Mouse (Mus musculus) bone marrow, adult 2 months (tissue): ENCODE results near the gene Abt1. TPM values are rescaled to one million over a fixed set of nuclear protein-coding genes. Genes with fewer than 3 reads are reported as not detected.

Experiments used
- H3K27ac ChIP-seq: fragments of 200-500 bp; 2 replicates; pipeline ENCODE4 v1.5.1; 2012; ENCODE audit warnings: low read depth, mild to moderate bottlenecking, control low read depth, inconsistent platforms, low read length; ENCODE audit not compliant: control insufficient read depth, poor library complexity, insufficient read depth
- H3K4me1 ChIP-seq: fragments of 200-500 bp; 2 replicates; pipeline ENCODE4 v1.6.1; 2011; ENCODE audit warnings: low read length; ENCODE audit not compliant: control insufficient read depth, insufficient read depth
- H3K4me3 ChIP-seq: fragments of 200-500 bp; replicated peaks from 2 replicates; pipeline ENCODE3; 2011; ENCODE audit warnings: mild to moderate bottlenecking, low read depth, low read length, control low read depth; ENCODE audit not compliant: control insufficient read depth
- CTCF ChIP-seq: fragments of 200-500 bp; IDR thresholded peaks from 2 replicates; pipeline ENCODE4 v1.5.1; 2011; ENCODE audit warnings: low read length, control low read depth; ENCODE audit not compliant: control insufficient read depth, insufficient read depth
- POLR2A ChIP-seq: fragments of 200-500 bp; IDR thresholded peaks from 2 replicates; pipeline ENCODE4 v1.6.1; 2011; ENCODE audit warnings: low read depth, mild to moderate bottlenecking, control low read depth, low read length, borderline replicate concordance; ENCODE audit not compliant: control insufficient read depth
- WGBS: fragments of 180-500 bp; shearing (Covaris S2); methylation state at CpG from one replicate; pipeline ENCODE4 v1.1.7; 2018; 5-methylcytosine and 5-hydroxymethylcytosine counted together
- polyA plus RNA-seq: library from polyadenylated mRNA; stranded (reverse); fragments of >200 nt; gene quantifications from 2 replicates; pipeline ENCODE4 v1.2.4, GENCODE M21; 2011; ENCODE audit warnings: low replicate concordance; ENCODE audit not compliant: missing spikeins, insufficient read depth, insufficient read length

Abt1 gene
- 8.5 and 10.4 TPM in 2 replicates for polyA plus RNA-seq

DNA sequence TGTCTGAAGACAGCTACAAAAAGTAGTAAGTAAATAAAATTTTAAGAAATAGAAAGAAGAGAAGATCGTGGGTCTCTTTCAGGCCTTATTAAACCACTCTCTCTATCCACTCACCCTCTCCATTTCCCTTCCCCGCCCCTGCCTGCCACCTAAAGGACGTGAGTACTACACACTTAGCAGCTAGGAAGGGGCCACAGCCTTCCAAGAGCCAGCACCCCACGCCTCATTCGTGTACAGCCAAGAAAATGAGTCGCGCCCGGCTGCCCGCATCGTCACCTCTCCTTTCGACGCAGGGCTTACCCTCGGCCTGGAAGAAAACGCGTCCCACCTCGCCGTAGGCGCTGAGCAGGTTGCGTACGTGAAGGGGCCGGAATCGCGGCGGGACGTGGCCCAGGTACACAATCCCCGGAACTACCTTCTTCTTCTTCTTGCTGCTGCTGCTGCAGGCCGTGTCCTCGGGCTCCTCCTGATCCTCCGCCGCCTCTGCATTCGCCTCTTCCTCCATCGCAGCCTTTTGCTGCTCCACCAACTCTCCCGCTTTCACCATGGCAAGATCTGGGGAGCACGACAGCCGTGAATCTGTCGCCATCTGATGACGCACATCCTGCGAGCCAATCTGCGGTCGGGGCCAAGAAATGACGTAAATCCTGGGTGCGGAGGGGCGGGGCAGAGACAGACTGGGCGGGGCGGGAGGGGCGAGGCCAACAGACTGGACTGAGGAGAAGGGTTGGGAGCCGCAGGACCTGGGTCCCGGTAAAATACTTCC lies at the start of gene Abt1:
Gene Abt1, minus strand, starts transcription at position 581 of the 766 bp plus-strand sequence.
- WGBS, result 1% methylated on average over 48 of the region's 48 CpGs

DNA sequence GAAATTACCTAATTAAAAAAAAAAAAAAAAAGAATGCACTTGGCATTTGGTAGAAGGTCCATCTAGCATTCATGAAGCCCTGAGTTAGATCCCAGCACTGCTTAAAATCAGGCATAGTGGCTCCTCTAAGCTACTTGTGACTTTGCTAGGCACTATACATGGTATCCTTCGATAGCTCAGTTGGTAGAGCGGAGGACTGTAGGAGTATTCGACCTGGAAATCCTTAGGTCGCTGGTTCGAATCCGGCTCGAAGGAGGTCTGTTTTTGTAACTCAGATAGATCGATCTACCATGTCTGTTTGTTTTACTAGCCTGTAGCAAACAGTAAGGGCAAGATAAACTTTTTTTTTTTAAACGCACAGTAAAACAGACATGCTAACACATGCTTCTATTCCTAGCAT lies 43.2 kb upstream of the Abt1 start:
- no peak for TF ChIP-seq POLR2A
- no peak for TF ChIP-seq CTCF
- H3K27ac ChIP-seq, result no peak overlapping the region
- no peak overlapping the region for H3K4me3 ChIP-seq
- no peaks in the 10 kb centered on the region; the same call in 1 of the 2 replicates for H3K4me1 ChIP-seq
- 15% methylated on average over 9 of the region's 9 CpGs for WGBS

More for the DNA sequence above, at the start of gene Abt1:
- Histone ChIP-seq H3K4me3 (peak within 1 kb of the TSS; percentile 97), H3K4me1 (no peaks in the 10 kb centered on the region), H3K27ac (peak within 1 kb of the TSS; percentile 74)
- TF ChIP-seq POLR2A, result no peak; the same call in 1 of the 2 replicates
- peak; percentile 11; the same call in 1 of the 2 replicates for TF ChIP-seq CTCF

DNA sequence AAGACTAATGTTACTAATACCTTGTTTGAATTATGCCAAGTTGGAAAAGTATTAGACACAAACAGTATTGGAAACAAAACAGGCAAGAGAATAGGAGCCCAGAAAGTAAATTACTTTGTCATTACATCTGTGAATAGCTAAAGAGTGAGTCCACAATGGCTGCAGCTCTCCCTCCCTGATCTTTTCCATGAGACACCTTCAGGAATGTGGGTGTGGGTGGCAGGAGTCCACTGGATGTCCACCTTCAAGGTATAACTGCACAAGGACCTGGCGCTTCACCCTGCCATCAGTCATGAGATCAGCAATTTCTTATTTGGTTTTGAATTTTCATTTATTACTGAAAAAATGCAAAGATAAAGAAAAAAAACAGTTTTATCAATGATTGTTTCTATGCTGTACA lies 42.6 kb upstream of the Abt1 start:
- no peak for TF ChIP-seq POLR2A
- 83% methylated on average over 1 of the region's 1 CpGs for WGBS
- Histone ChIP-seq H3K4me3 (no peak overlapping the region), H3K4me1 (no peaks in the 10 kb centered on the region; the same call in 1 of the 2 replicates), H3K27ac (no peak overlapping the region)

DNA sequence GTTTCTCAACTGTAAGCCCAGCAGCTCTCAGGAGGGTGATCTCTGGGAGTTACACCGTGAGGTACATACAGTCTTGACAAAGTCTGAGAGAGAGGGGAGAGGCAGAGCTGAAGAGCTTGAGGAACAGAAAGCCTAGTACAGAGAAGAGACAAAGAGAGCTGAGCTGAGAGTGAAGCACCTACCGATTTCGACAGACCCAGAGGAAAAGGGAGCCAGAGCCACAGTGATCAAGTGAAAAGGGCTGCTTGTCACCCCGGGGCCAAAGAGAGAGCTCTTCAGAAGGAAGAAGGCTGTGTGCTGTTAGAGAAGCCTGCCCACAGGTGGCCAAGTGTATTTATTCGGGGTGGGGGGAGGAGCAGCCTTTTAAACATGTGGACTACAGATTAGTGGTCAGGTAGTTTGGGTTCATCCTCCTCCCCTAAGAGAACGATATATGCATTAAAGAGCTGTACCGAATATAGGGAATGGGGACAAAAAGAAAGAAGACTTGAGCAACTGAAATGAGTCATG lies 42.0 kb upstream of the Abt1 start, which contains the start of gene Btn1a1:
Gene Btn1a1, minus strand, starts transcription at position 302 of the 510 bp plus-strand sequence.
- no peak within 1 kb of the TSS for H3K27ac ChIP-seq
- no peak for TF ChIP-seq POLR2A
- TF ChIP-seq CTCF, result no peak
- 1% methylated on average over 7 of the region's 7 CpGs for WGBS

DNA sequence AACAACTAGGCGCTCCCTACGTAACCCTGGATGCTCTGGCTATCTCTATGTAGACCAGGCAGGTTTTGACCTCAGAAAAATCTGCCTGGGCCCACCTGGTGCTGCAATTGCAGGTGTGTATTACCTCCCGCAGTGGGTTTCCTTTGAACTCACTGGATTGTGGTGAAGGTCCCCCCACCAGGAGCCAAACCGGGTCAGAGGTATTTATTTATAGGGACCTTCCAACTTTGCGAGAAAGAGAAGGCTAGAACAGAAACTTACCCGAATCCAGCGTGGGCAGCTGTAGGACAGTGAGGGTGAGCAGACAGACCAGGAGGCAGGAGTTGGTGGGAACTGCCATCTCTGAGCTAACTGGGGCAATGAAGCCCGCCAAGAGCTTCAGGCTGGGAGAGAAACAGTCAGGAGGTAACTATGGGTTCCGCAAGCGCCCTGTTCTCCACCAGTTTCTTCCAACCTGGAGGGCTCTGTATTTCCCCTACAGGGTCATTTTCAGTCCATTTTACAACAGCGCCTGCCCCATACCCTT lies 41.2 kb upstream of the Abt1 start:
- no peaks in the 10 kb centered on the region; the same call in 1 of the 2 replicates for H3K4me1 ChIP-seq
- H3K27ac ChIP-seq, result no peak overlapping the region
- WGBS, result 7% methylated on average over 11 of the region's 11 CpGs

More for the DNA sequence above, 42.0 kb upstream of the Abt1 start, which contains the start of gene Btn1a1:
- no peaks in the 10 kb centered on the region; the same call in 1 of the 2 replicates for H3K4me1 ChIP-seq
- peak within 1 kb of the TSS; percentile 35 for H3K4me3 ChIP-seq

DNA sequence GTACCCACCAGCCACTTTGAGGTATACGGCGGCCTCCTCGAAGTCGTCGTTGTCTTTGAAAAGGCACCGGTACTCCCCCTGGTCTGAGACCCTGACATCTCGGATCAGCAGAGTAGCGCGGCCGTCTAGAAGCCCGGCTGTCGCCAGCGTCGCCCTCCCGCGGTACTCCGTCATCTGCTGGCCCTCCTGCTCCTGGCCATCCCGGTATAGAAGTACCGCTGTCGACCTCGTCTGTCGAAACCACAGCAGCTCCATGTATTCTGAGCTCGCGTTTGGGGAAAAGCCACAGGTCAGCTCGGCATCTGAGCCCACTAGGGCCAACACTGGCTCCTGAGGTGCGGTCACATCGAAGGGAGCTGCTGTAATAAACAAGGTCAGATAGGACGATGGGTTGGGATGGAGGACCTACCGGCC lies 40.6 kb upstream of the Abt1 start:
- Histone ChIP-seq H3K27ac (no peak overlapping the region), H3K4me1 (no peaks in the 10 kb centered on the region; the same call in 1 of the 2 replicates), H3K4me3 (peak overlapping the region; percentile 74)
- 1% methylated on average over 29 of the region's 29 CpGs for WGBS
- TF ChIP-seq CTCF (no peak), POLR2A (peak; percentile 38; the same call in 1 of the 2 replicates)

More for the DNA sequence above, 41.2 kb upstream of the Abt1 start:
- peak overlapping the region; percentile 35 for H3K4me3 ChIP-seq
- TF ChIP-seq POLR2A, result no peak
- no peak for TF ChIP-seq CTCF

DNA sequence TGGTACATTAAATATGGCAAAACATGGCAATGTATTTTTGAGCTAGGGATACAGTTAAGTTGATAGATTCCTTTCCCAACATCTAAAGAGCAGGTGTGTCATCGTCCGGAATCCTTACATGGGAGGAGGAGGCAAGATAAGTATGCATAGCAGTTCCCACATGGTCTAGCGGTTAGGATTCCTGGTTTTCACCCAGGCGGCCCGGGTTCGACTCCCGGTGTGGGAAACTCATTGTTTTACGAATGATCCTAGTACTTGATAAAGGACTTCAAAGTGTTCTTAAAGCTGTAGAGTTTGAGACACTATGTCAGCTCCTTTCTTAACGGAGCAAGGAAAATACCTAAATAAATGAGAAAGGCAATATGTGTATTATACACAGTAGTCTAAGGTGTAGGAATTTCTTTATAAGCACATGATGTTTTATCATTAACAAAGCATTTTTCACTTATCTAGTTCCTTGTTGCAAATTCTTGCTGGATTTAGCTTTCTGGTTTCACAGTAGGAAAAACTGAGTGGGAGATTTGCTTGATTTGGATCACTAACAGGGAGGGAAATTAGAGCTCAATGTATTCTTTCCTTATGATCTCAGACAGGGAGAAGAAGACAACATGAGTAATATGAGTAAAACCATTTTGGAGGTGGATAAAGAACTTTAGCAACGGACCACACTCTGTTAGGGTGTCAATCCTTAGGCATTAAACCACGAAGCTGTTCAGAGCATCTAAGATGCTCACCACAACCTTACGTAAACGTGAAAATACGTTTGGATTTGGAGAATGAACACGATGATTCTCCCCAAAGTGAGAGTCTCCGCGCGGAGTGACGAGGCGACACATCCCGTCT lies 39.9 kb upstream of the Abt1 start:
- no peak overlapping the region for H3K27ac ChIP-seq
- TF ChIP-seq POLR2A (no peak), CTCF (no peak)
- H3K4me1 ChIP-seq, result no peaks in the 10 kb centered on the region; the same call in 1 of the 2 replicates
- peak overlapping the region; percentile 74 for H3K4me3 ChIP-seq
- under 1% methylated on average over 21 of the region's 21 CpGs for WGBS

DNA sequence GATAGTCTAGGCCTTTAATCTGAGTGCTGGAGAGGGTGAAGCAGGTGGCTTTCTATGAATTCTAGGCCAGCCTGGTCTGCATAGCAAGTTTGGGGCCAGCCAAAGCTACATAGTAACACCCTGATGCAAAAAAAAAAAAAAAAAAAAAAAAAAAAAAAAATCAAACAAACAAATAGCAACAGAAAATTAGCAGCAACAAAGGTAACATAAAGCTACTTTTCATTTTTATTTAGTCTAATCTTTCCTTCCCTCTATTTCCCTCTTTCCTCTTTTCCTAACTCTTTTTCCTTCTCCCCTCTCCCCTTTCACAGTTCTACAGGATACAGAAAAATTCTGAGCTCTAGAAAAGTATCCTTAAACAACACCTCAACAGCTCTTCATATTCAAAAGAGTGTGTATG lies 39.0 kb upstream of the Abt1 start:
- Histone ChIP-seq H3K27ac (no peak overlapping the region), H3K4me1 (no peaks in the 10 kb centered on the region; the same call in 1 of the 2 replicates), H3K4me3 (no peak overlapping the region)
- TF ChIP-seq POLR2A (no peak), CTCF (no peak)
